8 mouse cellular contexts compared by ENCODE assay signal in the genomic region with DNA sequence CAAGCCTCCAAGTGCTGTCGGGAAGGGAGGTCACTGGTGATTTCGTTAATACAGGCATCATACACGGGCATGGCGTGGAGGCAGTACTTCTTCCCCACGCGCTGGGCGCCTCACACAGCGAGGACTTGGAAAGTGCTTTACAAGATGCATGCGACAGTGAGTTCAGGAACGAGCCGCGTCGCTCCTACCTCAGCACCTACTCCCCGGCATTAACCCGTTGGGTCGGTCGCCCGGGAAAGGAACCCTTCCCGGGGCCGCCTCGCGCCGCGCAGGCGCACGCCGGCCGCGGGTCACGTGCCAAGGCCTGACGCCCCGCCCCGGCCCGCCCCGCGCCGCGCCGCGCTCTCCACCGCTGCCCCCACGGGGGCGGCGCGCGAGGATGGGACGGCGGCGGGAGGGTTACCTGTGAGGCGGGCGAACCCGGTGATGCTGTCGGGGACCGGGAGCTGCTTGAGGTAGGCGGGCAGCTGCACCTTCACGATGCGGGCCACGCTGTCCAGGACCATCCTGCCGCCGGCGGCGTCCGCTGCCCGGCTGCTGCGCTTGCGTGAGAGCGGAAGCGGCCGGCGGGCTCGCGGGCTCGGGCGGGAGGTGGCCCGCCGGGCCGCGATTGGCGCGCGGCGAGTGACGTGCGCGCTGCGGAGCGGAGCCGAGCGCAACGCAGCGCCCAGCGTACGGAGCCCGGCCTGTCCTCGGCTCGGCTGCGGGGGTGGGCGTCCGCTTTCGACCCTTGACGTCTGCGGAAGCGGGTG. TPM values are rescaled to one million over a fixed set of nuclear protein-coding genes. Genes with fewer than 3 reads are reported as not detected.
DNase-seq lines count a peak whose midpoint lies in the region; ATAC-seq and TF ChIP-seq lines count a peak whose summit lies in the region.

No protein-coding gene starts in this region.

- in situ Hi-C loops in CH12.LX (cut with MboI; ENCODE audit: low pct_ligation_motif_present, low pct_unique_long_range_greater_than_20kb, low sequenced_read_pairs) = no loop called here

- TF ChIP-seq RAD21 in CH12.LX (IDR thresholded peaks at IDR 0.05; ENCODE audit: low read depth, low read length) = no peak

- DNase-seq in CH12.LX (ENCODE audit: extremely low read depth) = peak; percentile 83
- DNase-seq in c-Kit-positive CD71-positive TER-119-negative erythroid progenitor cells, embryonic 14.5 days (ENCODE audit: low read depth) = peak; percentile 62
- DNase-seq in forebrain, embryonic 11.5 days (ENCODE audit: low spot score) = peak; percentile 91
- DNase-seq in heart, postnatal 0 days (ENCODE audit: low spot score) = peak; percentile 82
- DNase-seq in kidney, postnatal 4 days = peak; percentile 85 to 92
- peak; percentile 88 for DNase-seq in stomach, postnatal 0 days (ENCODE audit: low spot score)

- TF ChIP-seq EP300 in CH12.LX (IDR thresholded peaks at IDR 0.05; ENCODE audit: low read length) = no peak
- peak; percentile 59; the same call in 1 of the 2 replicates for TF ChIP-seq EP300 in heart, postnatal 0 days (IDR thresholded peaks at IDR 0.05; ENCODE audit: low read depth)
- TF ChIP-seq EP300 in stomach, postnatal 0 days (optimal IDR thresholded peaks at IDR 0.05) = no peak

- ATAC-seq in forebrain, embryonic 11.5 days (replicated peaks; ENCODE audit: low FRiP score) = peak; percentile 98
- peak; percentile 97 for ATAC-seq in heart, postnatal 0 days (ENCODE audit: insufficient read depth, low read depth)
- ATAC-seq in liver, embryonic 16.5 days (ENCODE audit: low read depth) = peak; percentile 96
- ATAC-seq in neural tube, embryonic 12.5 days (ENCODE audit: low FRiP score, low read depth) = peak; percentile 99
- peak; percentile 98 for ATAC-seq in stomach, postnatal 0 days (ENCODE audit: low FRiP score, low TSS enrichment)

- peak; percentile 97 for TF ChIP-seq POLR2A in CH12.LX (IDR thresholded peaks at IDR 0.05; ENCODE audit: low read depth, low read length)

- peak overlapping the region; percentile 89 for H3K27ac ChIP-seq in CH12.LX (ENCODE audit: insufficient read depth, low read depth)
- H3K27ac ChIP-seq in forebrain, embryonic 11.5 days (ENCODE audit: low read depth, low read length) = peak overlapping the region; percentile 85
- H3K27ac ChIP-seq in heart, postnatal 0 days (ENCODE audit: low read depth) = peak overlapping the region; percentile 93
- peak overlapping the region; percentile 91 for H3K27ac ChIP-seq in liver, embryonic 16.5 days (ENCODE audit: low read length)
- peak overlapping the region; percentile 89 for H3K27ac ChIP-seq in neural tube, embryonic 12.5 days
- peak overlapping the region; percentile 95 for H3K27ac ChIP-seq in stomach, postnatal 0 days (replicated peaks)

- peaks cover 0 to 13% of the 10 kb centered on the region in 2 experiments for H3K36me3 ChIP-seq in CH12.LX (replicated peaks in 1 of 2; ENCODE audit: control insufficient read depth in 1 of 2, insufficient read depth in 1 of 2, low read length in 1 of 2)
- no peaks in the 10 kb centered on the region for H3K36me3 ChIP-seq in forebrain, embryonic 11.5 days (ENCODE audit: control insufficient read depth, insufficient read depth, low read length)
- H3K36me3 ChIP-seq in heart, postnatal 0 days (replicated peaks; ENCODE audit: control insufficient read depth, insufficient read depth, low read length) = no peaks in the 10 kb centered on the region
- H3K36me3 ChIP-seq in liver, embryonic 16.5 days (ENCODE audit: control insufficient read depth, insufficient read depth) = no peaks in the 10 kb centered on the region
- H3K36me3 ChIP-seq in neural tube, embryonic 12.5 days = no peaks in the 10 kb centered on the region; the same call in 1 of the 2 replicates
- H3K36me3 ChIP-seq in stomach, postnatal 0 days (ENCODE audit: control insufficient read depth, insufficient read depth, low read length) = no peaks in the 10 kb centered on the region

- H3K9me3 ChIP-seq in CH12.LX (replicated peaks; ENCODE audit: low read length) = no peaks in the 10 kb centered on the region
- no peaks in the 10 kb centered on the region for H3K9me3 ChIP-seq in forebrain, embryonic 11.5 days (ENCODE audit: control insufficient read depth, low read length)
- H3K9me3 ChIP-seq in heart, postnatal 0 days (replicated peaks; ENCODE audit: control insufficient read depth, low read length) = no peaks in the 10 kb centered on the region
- H3K9me3 ChIP-seq in liver, embryonic 16.5 days (replicated peaks; ENCODE audit: control insufficient read depth, low read length) = no peaks in the 10 kb centered on the region
- no peaks in the 10 kb centered on the region for H3K9me3 ChIP-seq in neural tube, embryonic 12.5 days
- no peaks in the 10 kb centered on the region for H3K9me3 ChIP-seq in stomach, postnatal 0 days (ENCODE audit: control insufficient read depth, low read length)

- WGBS in forebrain, embryonic 11.5 days = under 1% methylated on average over 73 of the region's 103 CpGs
- under 1% methylated on average over 92 of the region's 103 CpGs for WGBS in heart, postnatal 0 days
- under 1% methylated on average over 80 of the region's 103 CpGs for WGBS in liver, embryonic 16.5 days (ENCODE audit: insufficient replicate concordance)
- WGBS in neural tube, embryonic 12.5 days = under 1% methylated on average over 103 of the region's 103 CpGs
- under 1% methylated on average over 91 of the region's 103 CpGs for WGBS in stomach, postnatal 0 days

- H3K4me2 ChIP-seq in CH12.LX (ENCODE audit: insufficient read depth, low read depth, poor library complexity, severe bottlenecking) = peak overlapping the region; percentile 99
- H3K4me2 ChIP-seq in forebrain, embryonic 11.5 days (ENCODE audit: low read depth, low read length, severe bottlenecking) = peak overlapping the region; percentile 58
- H3K4me2 ChIP-seq in heart, postnatal 0 days (ENCODE audit: low read depth, low read length) = peak overlapping the region; percentile 89
- H3K4me2 ChIP-seq in liver, embryonic 16.5 days (ENCODE audit: low read depth, low read length) = peak overlapping the region; percentile 94
- peak overlapping the region; percentile 73 for H3K4me2 ChIP-seq in neural tube, embryonic 12.5 days (replicated peaks)
- peak overlapping the region; percentile 71 for H3K4me2 ChIP-seq in stomach, postnatal 0 days (replicated peaks; ENCODE audit: low read depth)

- H3K9ac ChIP-seq in CH12.LX (ENCODE audit: insufficient read depth, low read depth) = peak overlapping the region; percentile 72
- peak overlapping the region; percentile 86 for H3K9ac ChIP-seq in forebrain, embryonic 11.5 days (ENCODE audit: low read length)
- peak overlapping the region; percentile 89 for H3K9ac ChIP-seq in heart, postnatal 0 days (replicated peaks; ENCODE audit: low read depth, low read length)
- peak overlapping the region; percentile 91 for H3K9ac ChIP-seq in liver, embryonic 16.5 days (ENCODE audit: low read depth, low read length)
- H3K9ac ChIP-seq in neural tube, embryonic 12.5 days = peak overlapping the region; percentile 83
- peak overlapping the region; percentile 79 for H3K9ac ChIP-seq in stomach, postnatal 0 days (ENCODE audit: low read length)

- no peak for TF ChIP-seq CTCF in CH12.LX (conservative IDR thresholded peaks at IDR 0.05 in 1 of 2, IDR thresholded peaks at IDR 0.05 in 1 of 2; ENCODE audit: low read depth in 2 of 2, low read length in 2 of 2)
- no peak for TF ChIP-seq CTCF in heart, postnatal 0 days (IDR thresholded peaks at IDR 0.05; ENCODE audit: low read depth)
- TF ChIP-seq CTCF in stomach, postnatal 0 days (IDR thresholded peaks at IDR 0.05; ENCODE audit: low read depth) = 0 out of 2 replicates have a peak, but pooled peaks have one; percentile 7

- no peaks in the 10 kb centered on the region for H3K27me3 ChIP-seq in CH12.LX (replicated peaks)
- H3K27me3 ChIP-seq in forebrain, embryonic 11.5 days (ENCODE audit: control insufficient read depth, insufficient read depth, low read length) = no peaks in the 10 kb centered on the region
- H3K27me3 ChIP-seq in heart, postnatal 0 days (ENCODE audit: control insufficient read depth, insufficient read depth, low read length) = no peaks in the 10 kb centered on the region
- H3K27me3 ChIP-seq in liver, embryonic 16.5 days (ENCODE audit: control insufficient read depth, insufficient read depth, low read depth, low read length) = no peaks in the 10 kb centered on the region
- H3K27me3 ChIP-seq in neural tube, embryonic 12.5 days (replicated peaks) = no peaks in the 10 kb centered on the region
- H3K27me3 ChIP-seq in stomach, postnatal 0 days (ENCODE audit: control insufficient read depth, insufficient read depth, low read length) = no peaks in the 10 kb centered on the region

- peaks cover 53% of the 10 kb centered on the region for H3K79me2 ChIP-seq in CH12.LX (replicated peaks; ENCODE audit: control insufficient read depth, extremely low read depth, insufficient read depth, poor library complexity, severe bottlenecking)

- H3K4me1 ChIP-seq in CH12.LX (ENCODE audit: control insufficient read depth in 1 of 2, insufficient read depth in 2 of 2) = peaks cover 3 to 60% of the 10 kb centered on the region in 2 experiments; a peak in 3 of 4 replicates
- no peaks in the 10 kb centered on the region for H3K4me1 ChIP-seq in forebrain, embryonic 11.5 days (replicated peaks; ENCODE audit: control insufficient read depth, insufficient read depth, low read length)
- no peaks in the 10 kb centered on the region for H3K4me1 ChIP-seq in heart, postnatal 0 days (ENCODE audit: control insufficient read depth, insufficient read depth)
- H3K4me1 ChIP-seq in liver, embryonic 16.5 days (ENCODE audit: control insufficient read depth, low read depth, low read length) = peaks cover 9% of the 10 kb centered on the region
- peaks cover 14% of the 10 kb centered on the region for H3K4me1 ChIP-seq in neural tube, embryonic 12.5 days
- no peaks in the 10 kb centered on the region for H3K4me1 ChIP-seq in stomach, postnatal 0 days (replicated peaks; ENCODE audit: control insufficient read depth, insufficient read depth)

- H3K4me3 ChIP-seq in CH12.LX (replicated peaks in 1 of 3; ENCODE audit: low read depth in 2 of 3, low read length in 2 of 3, poor library complexity in 1 of 3) = peak overlapping the region; percentile 62 to 82 (median 76)
- peak overlapping the region; percentile 70 for H3K4me3 ChIP-seq in forebrain, embryonic 11.5 days (ENCODE audit: low read depth, low read length)
- peak overlapping the region; percentile 76 for H3K4me3 ChIP-seq in heart, postnatal 0 days (ENCODE audit: low read depth, low read length)
- H3K4me3 ChIP-seq in liver, embryonic 16.5 days (ENCODE audit: low read depth, low read length) = peak overlapping the region; percentile 92
- peak overlapping the region; percentile 66 for H3K4me3 ChIP-seq in neural tube, embryonic 12.5 days
- H3K4me3 ChIP-seq in stomach, postnatal 0 days (ENCODE audit: low read depth, low read length) = peak overlapping the region; percentile 70

- dilution Hi-C loops in CH12.LX (cut with MboI; ENCODE audit: extremely low pct_ligation_motif_present, extremely low pct_unique_long_range_greater_than_20kb, low sequenced_read_pairs) = no loop called here

RNA-seq across cellular contexts. Expression of a gene that starts 0.7 kb away (rescaled TPM):
- total RNA-seq in CH12.LX (2012; rRNA removed) (36.4 and 39.4 TPM in 2 replicates), CH12.LX (2014; rRNA removed) (62.0 and 70.8 TPM in 2 replicates)
- polyA plus RNA-seq in CH12.LX (2012; ENCODE audit: insufficient read length, low read depth) = 58.2 and 65.5 TPM in 2 replicates
- polyA plus RNA-seq in forebrain, embryonic 11.5 days (2014; fragmentation: Nextera tagmentation; extraction: Ambion mirVana) = 86.3 and 99.7 TPM in 2 replicates
- 20.7 and 20.8 TPM in 2 replicates for total RNA-seq in heart, postnatal 0 days (2014; rRNA removed; ENCODE audit: low replicate concordance)
- polyA plus RNA-seq in heart, postnatal 0 days (2015; fragmentation: Nextera tagmentation; extraction: Ambion mirVana) = 43.0 and 48.2 TPM in 2 replicates
- polyA plus RNA-seq in liver, embryonic 16.5 days (2015; fragmentation: Nextera tagmentation; extraction: Ambion mirVana) = 25.6 and 29.2 TPM in 2 replicates
- 75.6 and 78.2 TPM in 2 replicates for polyA plus RNA-seq in neural tube, embryonic 12.5 days (2016; fragmentation: Nextera tagmentation; extraction: Ambion mirVana)
- 34.2 and 35.5 TPM in 2 replicates for polyA plus RNA-seq in stomach, postnatal 0 days (2015; fragmentation: Nextera tagmentation; extraction: Ambion mirVana)

RNA-seq across cellular contexts. Expression of a gene that starts 14.9 kb away (rescaled TPM):
- total RNA-seq in CH12.LX (2012; rRNA removed) (590 and 839 TPM in 2 replicates), CH12.LX (2014; rRNA removed) (1,791 and 1,803 TPM in 2 replicates)
- 1,178 and 1,222 TPM in 2 replicates for polyA plus RNA-seq in CH12.LX (2012; ENCODE audit: insufficient read length, low read depth)
- polyA plus RNA-seq in forebrain, embryonic 11.5 days (2014; fragmentation: Nextera tagmentation; extraction: Ambion mirVana) = 621 and 646 TPM in 2 replicates
- total RNA-seq in heart, postnatal 0 days (2014; rRNA removed; ENCODE audit: low replicate concordance) = 944 and 1,112 TPM in 2 replicates
- polyA plus RNA-seq in heart, postnatal 0 days (2015; fragmentation: Nextera tagmentation; extraction: Ambion mirVana) = 419 and 429 TPM in 2 replicates
- polyA plus RNA-seq in liver, embryonic 16.5 days (2015; fragmentation: Nextera tagmentation; extraction: Ambion mirVana) = 233 and 242 TPM in 2 replicates
- 461 and 494 TPM in 2 replicates for polyA plus RNA-seq in neural tube, embryonic 12.5 days (2016; fragmentation: Nextera tagmentation; extraction: Ambion mirVana)
- 420 and 430 TPM in 2 replicates for polyA plus RNA-seq in stomach, postnatal 0 days (2015; fragmentation: Nextera tagmentation; extraction: Ambion mirVana)

Comparison
In these comparisons a context has a peak if more than half of its experiments do, and no peak if none do; other contexts are left out.
1. Peak in every context shown above with its lines: DNase-seq, ATAC-seq, H3K4me3 ChIP-seq and H3K27ac ChIP-seq.